13 mouse cellular contexts compared by ENCODE assay signal in the genomic region with DNA sequence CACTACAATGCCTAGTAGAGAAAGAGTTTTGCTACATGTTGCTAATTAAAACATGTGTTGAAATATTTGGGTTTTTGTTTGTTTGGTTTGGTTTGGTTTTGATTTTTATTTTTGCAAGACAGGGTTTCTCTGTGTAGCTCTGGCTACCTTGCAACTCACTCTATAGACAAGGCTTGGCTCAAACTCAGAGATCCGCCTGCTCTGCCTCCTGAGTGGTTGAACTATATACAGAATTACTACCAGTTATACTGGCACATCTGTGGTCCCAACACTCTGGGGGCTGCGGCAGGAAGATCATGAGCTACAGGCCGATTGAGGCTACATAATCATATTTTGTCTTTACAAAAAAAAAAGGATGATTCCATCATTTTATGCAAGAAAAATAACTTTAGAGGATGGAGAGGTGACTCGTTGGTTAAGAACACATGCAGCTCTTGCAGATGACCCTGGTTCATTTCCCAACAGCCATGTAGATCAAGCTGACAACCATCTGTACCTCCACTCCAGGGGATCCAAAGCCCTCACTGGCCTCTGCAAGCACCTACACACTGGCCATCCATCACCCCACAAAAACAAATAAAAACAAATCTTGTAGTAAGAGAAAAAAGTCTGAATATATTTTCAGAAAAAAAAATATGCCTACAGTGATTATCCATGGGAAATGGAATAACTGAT. TPM values are rescaled to one million over a fixed set of nuclear protein-coding genes. Genes with fewer than 3 reads are reported as not detected.
"Had no signal": no experiment of that assay in that cellular context is flagged by ENCODE, and none has a peak within 500 bp of the region (broad histone marks: within the 10 kb centered on the region; RNA-seq: fewer than 3 reads in every experiment).

No protein-coding gene starts in this region.

- H3K27ac ChIP-seq: limb, embryonic 15.5 days; liver, embryonic 12.5 days; macrophage; midbrain, embryonic 15.5 days; neural tube, embryonic 12.5 days; stomach, embryonic 15.5 days had no signal

- DNase-seq: kidney, postnatal 10 days; lung, embryonic 14.5 days; lung, postnatal 14 days; right cerebral cortex, postnatal 14 days; thymus, postnatal 36 days had no signal

- ATAC-seq: liver, embryonic 12.5 days; midbrain, embryonic 15.5 days had no signal

- H3K4me3 ChIP-seq: limb, embryonic 15.5 days; liver, embryonic 12.5 days; megakaryocyte, embryonic 14.5 days; midbrain, embryonic 15.5 days; neural tube, embryonic 12.5 days; stomach, embryonic 15.5 days had no signal

- H3K27me3 ChIP-seq: limb, embryonic 15.5 days; liver, embryonic 12.5 days; megakaryocyte, embryonic 14.5 days; midbrain, embryonic 15.5 days; neural tube, embryonic 12.5 days; stomach, embryonic 15.5 days had no signal

- H3K4me1 ChIP-seq: limb, embryonic 15.5 days; liver, embryonic 12.5 days; midbrain, embryonic 15.5 days; neural tube, embryonic 12.5 days; stomach, embryonic 15.5 days had no signal

RNA-seq across cellular contexts. Expression of gene Ipcef1, which starts 53.6 kb away (rescaled TPM):
- polyA plus RNA-seq: testis, adult 2 months had no signal
